Mouse (Mus musculus) MEL (cell line): Measurements from ENCODE around the gene Olfr734. TPM values are rescaled to one million over a fixed set of nuclear protein-coding genes. Genes with fewer than 3 reads are reported as not detected.

Experiments
- polyA plus RNA-seq, 2 experiments: library from polyadenylated mRNA; stranded (reverse) in 1 of 2; unstranded in 1 of 2; fragments of >175 nt in 1 of 2; fragments of >200 nt in 1 of 2; gene quantifications; 2 replicates each; pipeline versions ENCODE4 v1.2.1 to v1.2.4; 2012; ENCODE audit warnings: low replicate concordance in 2 of 2, low read depth in 1 of 2; ENCODE audit not compliant: insufficient read length in 2 of 2, insufficient read depth in 1 of 2, missing spikeins in 1 of 2
- total RNA-seq: library from RNA; depleted of rRNA; stranded (reverse); fragments of 300-350 nt; gene quantifications from 2 replicates; pipeline ENCODE4 v1.2.3, GENCODE M21; 2012; rRNA removed

The Olfr734 gene
- total and polyA plus RNA-seq, 3 experiments: not detected

Other genes starting within 250 kb of the Olfr734 start
- gene Olfr726, start 235.8 kb downstream of the Olfr734 start, total RNA-seq: not detected in 2 replicates
- not detected for gene Olfr726, start 235.8 kb downstream of the Olfr734 start, polyA plus RNA-seq
- not detected in 2 replicates for gene Olfr727, start 203.6 kb downstream of the Olfr734 start, total RNA-seq
- not detected for gene Olfr727, start 203.6 kb downstream of the Olfr734 start, polyA plus RNA-seq
- gene Olfr728, start 184.1 kb downstream of the Olfr734 start, total RNA-seq: not detected in 2 replicates
- gene Olfr728, start 184.1 kb downstream of the Olfr734 start, polyA plus RNA-seq: not detected
- not detected in 2 replicates for gene Olfr729, start 173.9 kb downstream of the Olfr734 start, total RNA-seq
- gene Olfr729, start 173.9 kb downstream of the Olfr734 start, polyA plus RNA-seq: under 1 TPM in 1 of 2 experiments, not detected in 1; 0.04 TPM
- gene Olfr730, start 138.6 kb downstream of the Olfr734 start, total RNA-seq: not detected in 2 replicates
- gene Olfr730, start 138.6 kb downstream of the Olfr734 start, polyA plus RNA-seq: not detected
- gene Olfr731, start 84.9 kb downstream of the Olfr734 start, total RNA-seq: not detected in 2 replicates
- gene Olfr731, start 84.9 kb downstream of the Olfr734 start, polyA plus RNA-seq: not detected
- gene Olfr732, start 42.6 kb downstream of the Olfr734 start, total RNA-seq: not detected in 2 replicates
- not detected for gene Olfr732, start 42.6 kb downstream of the Olfr734 start, polyA plus RNA-seq
- gene Olfr733, start 25.2 kb downstream of the Olfr734 start, total RNA-seq: not detected in 2 replicates
- gene Olfr733, start 25.2 kb downstream of the Olfr734 start, polyA plus RNA-seq: not detected
- gene Olfr735, start 22.1 kb upstream of the Olfr734 start, total RNA-seq: not detected in 2 replicates
- not detected for gene Olfr735, start 22.1 kb upstream of the Olfr734 start, polyA plus RNA-seq
- not detected in 2 replicates for gene Tlr11, start 31.2 kb upstream of the Olfr734 start, total RNA-seq
- not detected for gene Tlr11, start 31.2 kb upstream of the Olfr734 start, polyA plus RNA-seq
- gene Olfr736, start 54.4 kb upstream of the Olfr734 start, total RNA-seq: not detected in 2 replicates
- gene Olfr736, start 54.4 kb upstream of the Olfr734 start, polyA plus RNA-seq: not detected
- not detected in 2 replicates for gene Olfr738, start 80.8 kb upstream of the Olfr734 start, total RNA-seq
- gene Olfr738, start 80.8 kb upstream of the Olfr734 start, polyA plus RNA-seq: not detected
- not detected in 2 replicates for gene Olfr739, start 91.9 kb upstream of the Olfr734 start, total RNA-seq
- gene Olfr739, start 91.9 kb upstream of the Olfr734 start, polyA plus RNA-seq: not detected
- not detected in 2 replicates for gene Olfr740, start 118.8 kb upstream of the Olfr734 start, total RNA-seq
- gene Olfr740, start 118.8 kb upstream of the Olfr734 start, polyA plus RNA-seq: not detected
- not detected in 2 replicates for gene Olfr741, start 146.0 kb upstream of the Olfr734 start, total RNA-seq
- not detected for gene Olfr741, start 146.0 kb upstream of the Olfr734 start, polyA plus RNA-seq
- not detected in 2 replicates for gene Olfr742, start 176.8 kb upstream of the Olfr734 start, total RNA-seq
- not detected for gene Olfr742, start 176.8 kb upstream of the Olfr734 start, polyA plus RNA-seq
- gene Olfr743, start 195.1 kb upstream of the Olfr734 start, total RNA-seq: not detected in 2 replicates
- not detected for gene Olfr743, start 195.1 kb upstream of the Olfr734 start, polyA plus RNA-seq